Mouse (Mus musculus) Muller cell, postnatal 12 days (primary cell): Measurements from ENCODE around the gene Abca4.
"Not testable (repeated sequence)": the region's sequence is repeated elsewhere in the genome, so short reads cannot be mapped to it uniquely, and the experiment has no call there.

ENCODE experiments used
- DNase-seq: peaks from one replicate; pipeline ENCODE4 v3.0.0-alpha.2; 2015; ENCODE audit errors: inconsistent ontology term

Gene Abca4

GRCm38 (mm10) chr3:122210846-122211245, 166.6 kb downstream of the Abca4 start:
- DNase-seq = no peak

- DNase-seq = no peak
Measured at GRCm38 (mm10) chr3:122211446-122212125, 167.3 kb downstream of the Abca4 start.

GRCm38 (mm10) chr3:122221240-122222036, 177.2 kb downstream of the Abca4 start:
- no peak for DNase-seq

GRCm38 (mm10) chr3:122226972-122227371, 182.7 kb downstream of the Abca4 start:
- DNase-seq = not testable (repeated sequence)
